Mouse (Mus musculus) limb, embryonic 11.5 days (tissue): Measurements from ENCODE around the gene Myo7a. TPM values are rescaled to one million over a fixed set of nuclear protein-coding genes. Genes with fewer than 3 reads are reported as not detected.

Experiments
- ATAC-seq: fragments of 200-750 bp; cut with Nextera tagmentation; 2 replicates; pipeline ENCODE4 v1.8.0; 2017; ENCODE audit warnings: low read depth; ENCODE audit not compliant: insufficient number of reproducible peaks, low FRiP score, low TSS enrichment
- DNase-seq: peaks from one replicate; pipeline ENCODE4 v3.0.0-alpha.2; 2015; ENCODE audit warnings: low spot score
- H3K27ac ChIP-seq: fragments of 300-500 bp; sonication (generic); replicated peaks from 2 replicates; pipeline ENCODE4 v1.5.1; 2014; ENCODE audit warnings: low read depth, mild to moderate bottlenecking, low read length
- H3K27me3 ChIP-seq: fragments of 300-500 bp; sonication (generic); 2 replicates; pipeline ENCODE4 v1.6.1; 2014; ENCODE audit warnings: mild to moderate bottlenecking, low read length, mixed read lengths; ENCODE audit not compliant: control insufficient read depth, insufficient read depth
- H3K36me3 ChIP-seq: fragments of 300-500 bp; sonication (generic); 2 replicates; pipeline ENCODE4 v1.6.1; 2014; ENCODE audit warnings: mild to moderate bottlenecking, low read length, moderate library complexity, mixed read lengths; ENCODE audit not compliant: control insufficient read depth, insufficient read depth
- H3K4me1 ChIP-seq: fragments of 300-500 bp; sonication (generic); 2 replicates; pipeline ENCODE4 v1.6.1; 2014; ENCODE audit warnings: low read length, mixed read lengths; ENCODE audit not compliant: control insufficient read depth, insufficient read depth
- H3K4me2 ChIP-seq: fragments of 300-500 bp; sonication (generic); 2 replicates; pipeline ENCODE4 v1.6.1; 2014; ENCODE audit warnings: low read depth, mild to moderate bottlenecking, moderate library complexity; ENCODE audit not compliant: severe bottlenecking
- H3K4me3 ChIP-seq: fragments of 300-500 bp; sonication (generic); 2 replicates; pipeline ENCODE4 v1.5.1; 2014; ENCODE audit warnings: low read depth, low read length
- H3K9ac ChIP-seq: fragments of 300-500 bp; sonication (generic); 2 replicates; pipeline ENCODE4 v1.6.1; 2014; ENCODE audit warnings: mild to moderate bottlenecking, low read length
- H3K9me3 ChIP-seq: fragments of 300-500 bp; sonication (generic); 2 replicates; pipeline ENCODE4 v1.6.1; 2016; ENCODE audit warnings: low read length; ENCODE audit not compliant: control insufficient read depth
- WGBS: fragments of 180-500 bp; shearing (Covaris S2); extraction: QIAGEN DNeasy Blood & Tissue Kit; methylation state at CpG from one replicate; pipeline ENCODE4 v1.1.7; 2014; 5-methylcytosine and 5-hydroxymethylcytosine counted together
- polyA plus RNA-seq: library from polyadenylated mRNA; unstranded; fragments of >200 nt; fragmentation: Nextera tagmentation; extraction: Ambion mirVana; gene quantifications from 2 replicates; pipeline ENCODE4 v1.2.1, GENCODE M21; 2014

Myo7a gene
- polyA plus RNA-seq, 1 experiment from 2014 or later: 14.0 TPM

DNA sequence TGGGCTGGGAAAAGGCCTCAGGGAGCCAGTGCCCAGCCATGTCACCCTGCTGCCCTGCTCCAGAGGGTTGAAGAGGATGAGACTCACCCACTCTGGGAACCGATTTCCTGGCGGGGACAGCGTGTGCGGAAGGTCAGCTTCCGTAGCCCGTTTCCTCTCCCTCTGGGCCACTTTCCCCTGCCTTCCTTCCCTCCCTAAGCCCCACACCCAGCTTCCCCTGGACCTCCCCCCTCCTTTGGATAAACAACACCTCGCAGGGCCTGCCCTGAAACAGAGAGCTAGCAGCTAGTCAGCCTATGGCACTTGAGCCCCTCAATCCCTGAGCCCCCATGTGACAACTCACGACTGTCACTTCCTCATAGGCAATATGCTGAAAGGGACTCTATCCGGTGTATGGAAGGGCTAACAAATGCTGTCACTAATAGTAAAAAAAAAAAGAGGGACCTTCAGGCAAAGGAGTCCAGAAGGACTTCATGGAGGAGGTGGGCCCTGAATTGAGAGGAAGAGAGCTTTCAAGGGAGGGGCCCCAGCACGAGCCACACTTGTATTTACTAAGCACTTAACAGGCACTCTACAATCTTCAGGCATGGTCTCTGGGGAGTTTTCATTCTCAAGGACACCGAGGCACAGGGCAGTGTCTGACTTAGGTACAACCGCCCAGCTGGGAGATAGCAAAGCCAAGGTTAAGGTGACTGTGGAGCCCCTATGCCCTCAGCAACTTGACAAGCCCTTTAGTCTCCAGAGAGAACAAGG is 34.6 kb downstream of the Myo7a start:
- Histone ChIP-seq H3K9me3 (no peaks in the 10 kb centered on the region), H3K4me3 (no peak overlapping the region), H3K27ac (no peak overlapping the region), H3K4me1 (peaks cover 7% of the 10 kb centered on the region; the same call in 1 of the 2 replicates), H3K27me3 (no peaks in the 10 kb centered on the region), H3K36me3 (no peaks in the 10 kb centered on the region; the same call in 1 of the 2 replicates), H3K9ac (no peak overlapping the region), H3K4me2 (no peak overlapping the region)
- no peak for ATAC-seq
- no peak for DNase-seq
- 51% methylated on average over 12 of the region's 12 CpGs for WGBS

DNA sequence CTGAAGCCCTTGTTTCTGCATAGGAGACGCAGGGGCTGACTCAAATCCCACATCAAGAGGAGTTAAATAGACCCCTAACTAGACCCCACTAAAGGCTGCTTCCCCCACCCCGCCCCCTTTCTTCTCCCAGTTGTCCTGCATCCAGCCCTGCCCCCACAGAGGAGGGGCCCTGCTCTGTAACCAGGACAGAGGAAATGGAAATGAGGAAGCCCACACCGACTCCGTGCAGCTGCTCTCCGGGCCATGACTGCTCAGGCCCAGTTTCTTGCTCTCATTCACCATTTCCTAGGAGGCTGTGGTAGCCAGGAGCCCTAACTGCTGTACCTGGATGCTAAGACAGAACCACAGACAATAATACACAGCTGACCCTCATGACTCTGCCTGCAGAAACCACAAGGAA is 36.9 kb downstream of the Myo7a start:
- no peak for ATAC-seq
- no peak overlapping the region for H3K27ac ChIP-seq

DNA sequence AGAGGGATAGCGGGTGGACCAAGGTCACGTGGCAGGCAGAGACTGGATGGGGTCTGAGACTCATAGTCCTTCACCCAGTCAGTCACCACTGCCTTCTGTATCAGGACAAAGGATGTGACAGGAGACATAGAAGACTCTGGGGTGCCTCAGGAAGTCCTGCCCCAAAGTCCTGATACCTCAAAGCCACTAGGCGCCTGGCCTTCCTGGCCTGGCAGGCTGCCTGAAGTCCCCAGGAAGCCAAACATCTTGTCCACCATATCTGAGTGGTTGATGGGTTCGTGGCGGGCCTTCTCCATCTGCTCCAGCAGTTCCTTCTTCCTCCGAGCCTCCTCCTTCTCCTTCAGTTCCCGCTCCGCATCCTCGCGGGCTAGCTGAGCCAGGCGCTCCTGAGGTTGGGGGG is 41.9 kb downstream of the Myo7a start:
- H3K9ac ChIP-seq: no peak overlapping the region

More for the DNA sequence above, 36.9 kb downstream of the Myo7a start:
- H3K4me2 ChIP-seq: no peak overlapping the region
- H3K4me3 ChIP-seq: no peak overlapping the region
- H3K9ac ChIP-seq: peak overlapping the region; percentile 5; the same call in 1 of the 2 replicates
- H3K27me3 ChIP-seq: no peaks in the 10 kb centered on the region
- H3K36me3 ChIP-seq: no peaks in the 10 kb centered on the region; the same call in 1 of the 2 replicates
- 20% methylated on average over 5 of the region's 5 CpGs for WGBS
- peaks cover 7% of the 10 kb centered on the region; the same call in 1 of the 2 replicates for H3K4me1 ChIP-seq
- no peak for DNase-seq
- H3K9me3 ChIP-seq: no peaks in the 10 kb centered on the region

DNA sequence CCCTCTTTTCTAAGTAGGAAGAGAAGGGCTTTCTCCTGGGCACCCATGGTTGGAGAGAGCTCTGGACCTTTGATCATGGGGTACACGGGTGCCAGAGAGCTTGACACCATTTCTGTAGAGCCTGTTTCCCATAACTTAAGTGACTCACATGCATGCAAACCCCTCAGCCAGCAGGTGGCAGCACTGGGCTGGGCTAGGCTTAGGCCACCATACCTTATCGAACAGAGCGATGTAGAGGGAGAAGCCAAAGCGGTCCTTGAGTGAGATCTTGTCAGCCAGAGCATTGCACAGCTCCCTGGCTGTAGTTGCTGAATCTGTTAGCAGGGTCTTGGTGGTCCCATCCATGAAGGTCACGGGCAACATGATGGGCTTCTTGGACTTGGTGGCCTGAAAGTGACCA is 47.7 kb downstream of the Myo7a start:
- Histone ChIP-seq H3K9me3 (no peaks in the 10 kb centered on the region), H3K9ac (no peak overlapping the region), H3K4me3 (no peak overlapping the region), H3K4me2 (no peak overlapping the region), H3K27ac (no peak overlapping the region), H3K36me3 (no peaks in the 10 kb centered on the region), H3K4me1 (no peaks in the 10 kb centered on the region), H3K27me3 (no peaks in the 10 kb centered on the region)
- 35% methylated on average over 5 of the region's 5 CpGs for WGBS
- ATAC-seq (no peak; the same call in 1 of the 2 replicates), DNase-seq (peak; percentile 92)

More for the DNA sequence above, 41.9 kb downstream of the Myo7a start:
- ATAC-seq (no peak), DNase-seq (no peak)
- 88% methylated on average over 11 of the region's 11 CpGs for WGBS
- no peaks in the 10 kb centered on the region for H3K27me3 ChIP-seq
- no peak overlapping the region for H3K27ac ChIP-seq
- no peaks in the 10 kb centered on the region; the same call in 1 of the 2 replicates for H3K36me3 ChIP-seq
- peaks cover 3% of the 10 kb centered on the region; the same call in 1 of the 2 replicates for H3K4me1 ChIP-seq
- no peaks in the 10 kb centered on the region for H3K9me3 ChIP-seq
- H3K4me2 ChIP-seq: no peak overlapping the region
- no peak overlapping the region for H3K4me3 ChIP-seq

DNA sequence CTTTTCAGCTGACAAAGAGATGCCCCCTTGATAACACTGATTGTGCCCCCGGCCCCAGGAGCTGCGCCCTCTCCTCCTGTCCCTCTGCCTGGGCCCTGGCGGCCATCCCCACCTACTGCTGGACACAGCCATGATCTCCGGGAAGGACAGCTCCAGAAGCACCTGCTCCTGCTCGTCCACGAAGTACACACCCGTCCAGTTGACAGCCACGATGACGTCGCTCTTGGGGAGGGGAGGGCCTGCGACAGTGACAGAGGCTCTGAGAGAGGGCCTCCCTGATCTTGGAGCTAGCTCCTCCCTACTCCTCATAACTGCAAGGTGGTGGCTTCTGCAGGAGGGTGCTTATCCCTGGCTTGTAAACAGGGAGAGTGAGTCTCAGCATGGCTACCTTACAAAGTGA is 53.1 kb downstream of the Myo7a start:
- Histone ChIP-seq H3K4me3 (no peak overlapping the region), H3K27me3 (no peaks in the 10 kb centered on the region), H3K27ac (no peak overlapping the region), H3K4me2 (no peak overlapping the region), H3K4me1 (no peaks in the 10 kb centered on the region), H3K36me3 (no peaks in the 10 kb centered on the region), H3K9ac (no peak overlapping the region), H3K9me3 (no peaks in the 10 kb centered on the region)
- 90% methylated on average over 11 of the region's 11 CpGs for WGBS
- no peak for DNase-seq
- no peak for ATAC-seq

DNA sequence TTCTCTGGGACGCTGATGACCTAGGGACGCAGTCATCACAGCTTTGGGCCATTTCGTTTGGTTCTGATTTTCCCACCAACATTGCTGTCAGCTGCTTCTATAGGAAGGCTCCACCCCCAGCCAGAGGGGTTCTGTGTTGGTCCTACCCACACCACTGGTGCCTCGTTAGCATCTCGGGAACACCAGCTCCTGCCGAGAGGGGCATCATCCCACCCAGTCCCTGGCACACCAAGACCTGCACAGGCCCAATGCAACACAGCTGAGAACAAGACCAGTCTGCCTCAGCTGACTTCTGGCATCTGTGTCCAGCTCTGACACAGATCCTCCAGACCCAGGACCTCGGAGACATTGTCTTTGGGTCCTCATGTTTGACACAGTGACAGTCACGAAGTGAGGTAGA is 64.4 kb downstream of the Myo7a start:
- no peak overlapping the region for H3K9ac ChIP-seq
- no peaks in the 10 kb centered on the region for H3K27me3 ChIP-seq
- 92% methylated on average over 8 of the region's 8 CpGs for whole genome bisulfite sequencing
- ATAC-seq (no peak), DNase-seq (no peak)
- no peaks in the 10 kb centered on the region for H3K4me1 ChIP-seq
- no peaks in the 10 kb centered on the region for H3K9me3 ChIP-seq
- no peak overlapping the region for H3K4me2 ChIP-seq
- no peak overlapping the region for H3K4me3 ChIP-seq
- H3K27ac ChIP-seq: no peak overlapping the region
- H3K36me3 ChIP-seq: no peaks in the 10 kb centered on the region

DNA sequence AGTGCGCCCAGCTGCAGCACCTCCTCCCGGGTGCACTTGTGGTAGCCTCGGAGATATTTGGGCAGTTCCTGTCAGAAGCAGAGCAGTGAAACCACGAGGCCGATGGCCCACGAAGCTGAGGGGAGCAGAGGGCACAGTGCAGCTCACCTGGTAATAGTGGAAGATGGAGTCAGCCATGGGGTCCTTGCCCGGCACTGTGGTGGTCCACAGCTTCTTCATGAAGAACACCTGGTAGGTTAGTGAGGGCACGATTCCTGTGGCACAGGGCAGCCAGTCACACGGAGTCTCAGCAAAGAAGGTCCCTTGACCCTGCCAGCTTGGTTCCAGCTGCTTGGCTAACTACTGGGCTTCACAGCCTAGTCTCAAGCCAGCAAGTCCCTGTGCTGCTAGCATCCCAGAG is 64.9 kb downstream of the Myo7a start:
- Histone ChIP-seq H3K4me3 (no peak overlapping the region), H3K27ac (no peak overlapping the region), H3K4me1 (no peaks in the 10 kb centered on the region), H3K4me2 (no peak overlapping the region), H3K36me3 (no peaks in the 10 kb centered on the region), H3K27me3 (no peaks in the 10 kb centered on the region), H3K9ac (no peak overlapping the region), H3K9me3 (no peaks in the 10 kb centered on the region)
- WGBS: 86% methylated on average over 9 of the region's 9 CpGs
- no peak for ATAC-seq
- no peak for DNase-seq

DNA sequence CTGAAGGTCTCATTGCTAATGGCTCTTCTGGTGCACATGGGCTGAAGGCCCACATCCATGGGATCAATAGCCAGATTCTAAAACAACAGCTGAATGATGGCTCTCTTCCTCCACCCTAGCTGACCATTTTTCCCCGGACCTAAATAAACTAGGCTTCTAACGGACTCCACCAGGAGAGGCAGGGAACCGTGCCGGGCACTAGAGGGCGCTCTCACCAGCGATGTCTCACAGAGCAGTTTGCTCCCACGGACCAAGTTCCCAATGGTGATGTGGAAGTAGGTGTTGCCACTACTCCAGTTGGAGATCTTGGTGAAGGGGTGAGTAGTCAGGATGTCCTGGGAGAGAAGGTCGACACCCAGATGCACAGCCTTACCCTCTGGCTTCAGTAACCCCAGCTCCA is 67.3 kb downstream of the Myo7a start:
- no peak overlapping the region for H3K4me3 ChIP-seq
- H3K4me2 ChIP-seq: no peak overlapping the region
- no peak overlapping the region for H3K9ac ChIP-seq
- H3K9me3 ChIP-seq: no peaks in the 10 kb centered on the region; the same call in 1 of the 2 replicates
- DNase-seq: peak; percentile 76
- H3K4me1 ChIP-seq: no peaks in the 10 kb centered on the region
- H3K36me3 ChIP-seq: no peaks in the 10 kb centered on the region
- H3K27ac ChIP-seq: no peak overlapping the region
- H3K27me3 ChIP-seq: no peaks in the 10 kb centered on the region
- no peak for ATAC-seq
- 11% methylated on average over 8 of the region's 8 CpGs for WGBS
